Mouse (Mus musculus) kidney, adult 2 months (tissue): Measurements from ENCODE around the gene Zfhx2. TPM values are rescaled to one million over a fixed set of nuclear protein-coding genes. Genes with fewer than 3 reads are reported as not detected.

ENCODE experiments used
- DNase-seq: peaks from one replicate; pipeline ENCODE4 v3.0.0; 2021
- H3K27ac ChIP-seq: fragments of 200-500 bp; 2 replicates; pipeline ENCODE4 v1.5.1; 2012; ENCODE audit warnings: low read depth, low read length, control low read depth, inconsistent platforms; ENCODE audit not compliant: insufficient read depth
- H3K27me3 ChIP-seq: fragments of 200-500 bp; replicated peaks from 2 replicates; pipeline ENCODE4 v1.6.1; 2012; ENCODE audit warnings: mild to moderate bottlenecking, moderate library complexity, low read length, inconsistent platforms; ENCODE audit not compliant: control insufficient read depth, insufficient read depth
- H3K36me3 ChIP-seq: fragments of 200-500 bp; 2 replicates; pipeline ENCODE4 v1.6.1; 2012; ENCODE audit warnings: mild to moderate bottlenecking, moderate library complexity, low read length, inconsistent platforms; ENCODE audit not compliant: control insufficient read depth, insufficient read depth
- H3K4me1 ChIP-seq: fragments of 200-500 bp; 2 replicates; pipeline ENCODE4 v1.6.1; 2011; ENCODE audit warnings: low read length; ENCODE audit not compliant: control insufficient read depth, insufficient read depth
- H3K4me3 ChIP-seq: fragments of 200-500 bp; 2 replicates; pipeline ENCODE4 v1.5.1; 2011; ENCODE audit warnings: mild to moderate bottlenecking, low read depth, low read length, control low read depth; ENCODE audit not compliant: insufficient read depth
- CTCF ChIP-seq: fragments of 200-500 bp; conservative IDR thresholded peaks from 2 replicates; pipeline ENCODE4 v1.5.1; 2011; ENCODE audit warnings: low read depth, mild to moderate bottlenecking, control low read depth, low read length, moderate library complexity, mixed read lengths; ENCODE audit not compliant: insufficient read depth, insufficient read length
- POLR2A ChIP-seq: fragments of 200-500 bp; IDR thresholded peaks from one replicate; pipeline ENCODE4 v1.6.1; 2011; ENCODE audit warnings: low read depth, low read length, control low read depth
- WGBS: fragments of 180-500 bp; shearing (Covaris S2); methylation state at CpG from one replicate; pipeline ENCODE4 v1.1.7; 2018; 5-methylcytosine and 5-hydroxymethylcytosine counted together
- polyA plus RNA-seq: library from polyadenylated mRNA; depleted of rRNA; stranded (reverse); fragments of >200 nt; gene quantifications from 2 replicates; pipeline ENCODE4 v1.2.3, GENCODE M21; 2012

The Zfhx2 gene
- polyA plus RNA-seq, 1 experiment: 2.1 TPM

- no peaks in the 10 kb centered on the region for H3K27me3 ChIP-seq
- H3K36me3 ChIP-seq: no peaks in the 10 kb centered on the region
- 72% methylated on average over 13 of the region's 13 CpGs for WGBS
- H3K4me3 ChIP-seq: no peak overlapping the region
- peak overlapping the region; percentile 28; the same call in 1 of the 2 replicates for H3K27ac ChIP-seq
- peak; percentile 37 for DNase-seq
- H3K4me1 ChIP-seq: peaks cover 10% of the 10 kb centered on the region
- TF ChIP-seq POLR2A: no peak
- no peak for TF ChIP-seq CTCF
Observed at GRCm38 (mm10) chr14:55089199-55089947, 2.8 kb downstream of the Zfhx2 start.

GRCm38 (mm10) chr14:55086009-55086514, 6.1 kb downstream of the Zfhx2 start:
- no peak overlapping the region for H3K27ac ChIP-seq
- H3K4me1 ChIP-seq: peaks cover 13% of the 10 kb centered on the region
- no peak for TF ChIP-seq POLR2A
- TF ChIP-seq CTCF: no peak
- DNase-seq: no peak
- no peaks in the 10 kb centered on the region for H3K36me3 ChIP-seq
- H3K27me3 ChIP-seq: no peaks in the 10 kb centered on the region
- no peak overlapping the region for H3K4me3 ChIP-seq
- WGBS: 90% methylated on average over 6 of the region's 6 CpGs

GRCm38 (mm10) chr14:55085324-55086008, 6.7 kb downstream of the Zfhx2 start:
- Histone ChIP-seq H3K4me1 (peaks cover 13% of the 10 kb centered on the region), H3K4me3 (no peak overlapping the region), H3K36me3 (no peaks in the 10 kb centered on the region), H3K27me3 (no peaks in the 10 kb centered on the region), H3K27ac (no peak overlapping the region)
- WGBS: 61% methylated on average over 9 of the region's 9 CpGs
- peak; percentile 87 for DNase-seq
- no peak for TF ChIP-seq POLR2A
- TF ChIP-seq CTCF: no peak

- WGBS: 36% methylated on average over 6 of the region's 6 CpGs
- no peaks in the 10 kb centered on the region for H3K36me3 ChIP-seq
- H3K4me3 ChIP-seq: no peak overlapping the region
- peak; percentile 87 for DNase-seq
- H3K4me1 ChIP-seq: peaks cover 13% of the 10 kb centered on the region
- no peak for TF ChIP-seq POLR2A
- TF ChIP-seq CTCF: no peak
- no peaks in the 10 kb centered on the region for H3K27me3 ChIP-seq
- peak overlapping the region; percentile 75 for H3K27ac ChIP-seq
Observed at GRCm38 (mm10) chr14:55083481-55083880, 8.6 kb downstream of the Zfhx2 start.

- DNase-seq: no peak
- no peaks in the 10 kb centered on the region for H3K27me3 ChIP-seq
- no peak for TF ChIP-seq CTCF
- TF ChIP-seq POLR2A: no peak
- H3K4me1 ChIP-seq: peaks cover 11% of the 10 kb centered on the region
- 56% methylated on average over 5 of the region's 5 CpGs for WGBS
- H3K36me3 ChIP-seq: no peaks in the 10 kb centered on the region
- H3K27ac ChIP-seq: no peak overlapping the region
- H3K4me3 ChIP-seq: no peak overlapping the region
Observed at GRCm38 (mm10) chr14:55081105-55081504, 11.0 kb downstream of the Zfhx2 start.

GRCm38 (mm10) chr14:55079214-55079970, 12.7 kb downstream of the Zfhx2 start:
- peaks cover 4% of the 10 kb centered on the region; the same call in 1 of the 2 replicates for H3K4me1 ChIP-seq
- no peaks in the 10 kb centered on the region for H3K27me3 ChIP-seq
- TF ChIP-seq CTCF: peak; percentile 89
- no peak for TF ChIP-seq POLR2A
- no peaks in the 10 kb centered on the region for H3K36me3 ChIP-seq
- WGBS: 19% methylated on average over 8 of the region's 8 CpGs
- DNase-seq: peak; percentile 65
- H3K4me3 ChIP-seq: no peak overlapping the region
- H3K27ac ChIP-seq: no peak overlapping the region; the same call in 1 of the 2 replicates
